Mouse (Mus musculus) embryonic facial prominence, embryonic 13.5 days (tissue): Measurements from ENCODE around the gene Gpc6. TPM values are rescaled to one million over a fixed set of nuclear protein-coding genes. Genes with fewer than 3 reads are reported as not detected.

Experiments
- ATAC-seq: fragments of 200-750 bp; cut with Nextera tagmentation; 2 replicates; pipeline ENCODE4 v1.8.0; 2017; ENCODE audit warnings: low read depth; ENCODE audit not compliant: insufficient number of reproducible peaks, insufficient read depth, low FRiP score, low TSS enrichment
- H3K27ac ChIP-seq: fragments of 300-500 bp; sonication (generic); 2 replicates; pipeline ENCODE4 v1.5.1; 2015; ENCODE audit warnings: moderate library complexity, mild to moderate bottlenecking, inconsistent platforms
- H3K27me3 ChIP-seq: fragments of 300-500 bp; sonication (generic); 2 replicates; pipeline ENCODE4 v1.6.1; 2015; ENCODE audit warnings: mild to moderate bottlenecking, inconsistent platforms
- H3K36me3 ChIP-seq: fragments of 300-500 bp; sonication (generic); 2 replicates; pipeline ENCODE4 v1.6.1; 2015; ENCODE audit warnings: mild to moderate bottlenecking, inconsistent platforms
- H3K4me1 ChIP-seq: fragments of 300-500 bp; sonication (generic); 2 replicates; pipeline ENCODE4 v1.6.1; 2015; ENCODE audit warnings: inconsistent platforms
- H3K4me2 ChIP-seq: fragments of 300-500 bp; sonication (generic); 2 replicates; pipeline ENCODE4 v1.6.1; 2015; ENCODE audit warnings: moderate library complexity, mild to moderate bottlenecking, inconsistent platforms
- H3K4me3 ChIP-seq: fragments of 300-500 bp; sonication (generic); 2 replicates; pipeline ENCODE4 v1.5.1; 2015; ENCODE audit warnings: mild to moderate bottlenecking, inconsistent platforms
- H3K9ac ChIP-seq: fragments of 300-500 bp; sonication (generic); 2 replicates; pipeline ENCODE4 v1.6.1; 2015; ENCODE audit warnings: mild to moderate bottlenecking, inconsistent platforms
- H3K9me3 ChIP-seq: fragments of 300-500 bp; sonication (generic); 2 replicates; pipeline ENCODE4 v1.6.1; 2016; ENCODE audit warnings: inconsistent platforms
- whole genome bisulfite sequencing: fragments of 180-500 bp; shearing (Covaris S2); methylation state at CpG from one replicate; pipeline ENCODE4 v1.1.7; 2015; ENCODE audit warnings: mixed read lengths; 5-methylcytosine and 5-hydroxymethylcytosine counted together
- polyA plus RNA-seq: library from polyadenylated mRNA; unstranded; fragments of >200 nt; fragmentation: Nextera tagmentation; extraction: Ambion mirVana; gene quantifications from 2 replicates; pipeline ENCODE4 v1.2.1, GENCODE M21; 2015

The Gpc6 gene
- polyA plus RNA-seq, 1 experiment from 2014 or later, result 57.7 TPM

DNA sequence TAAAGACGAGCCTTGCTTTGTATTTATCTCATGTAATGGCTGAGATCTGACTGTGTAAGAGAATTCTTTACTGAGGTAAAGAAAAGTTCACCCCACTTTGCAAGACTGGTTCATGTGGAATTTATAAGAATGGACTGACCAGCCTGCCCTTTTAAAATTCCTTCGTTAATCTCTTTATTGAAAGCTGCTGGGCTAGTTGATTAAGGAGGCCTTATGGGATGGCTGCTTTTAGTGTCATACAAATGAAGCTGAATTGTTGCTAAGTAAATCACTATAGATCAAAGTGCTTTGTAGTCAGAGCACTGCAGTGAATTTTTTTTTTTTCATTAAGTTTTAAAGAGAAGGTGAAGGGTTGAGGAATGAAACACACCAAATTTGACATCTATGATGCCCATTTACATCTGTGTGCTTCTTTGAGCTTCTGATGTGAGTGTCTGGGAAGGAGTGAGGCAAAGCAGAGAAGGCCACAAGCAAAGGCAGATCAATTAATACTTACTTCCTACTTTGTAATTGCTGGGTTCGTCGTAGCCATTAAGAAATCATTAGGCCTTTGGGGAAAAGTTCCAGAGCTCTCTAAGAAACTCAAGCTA lies 90.3 kb downstream of the Gpc6 start:
- no peak overlapping the region for H3K4me2 ChIP-seq
- no peak for ATAC-seq
- H3K9me3 ChIP-seq, result no peaks in the 10 kb centered on the region
- H3K9ac ChIP-seq, result no peak overlapping the region
- H3K4me1 ChIP-seq, result peaks cover 11% of the 10 kb centered on the region
- no peaks in the 10 kb centered on the region for H3K27me3 ChIP-seq
- 18% methylated on average over 4 of the region's 4 CpGs for WGBS
- no peak overlapping the region for H3K4me3 ChIP-seq
- H3K36me3 ChIP-seq, result no peaks in the 10 kb centered on the region
- no peak overlapping the region for H3K27ac ChIP-seq

DNA sequence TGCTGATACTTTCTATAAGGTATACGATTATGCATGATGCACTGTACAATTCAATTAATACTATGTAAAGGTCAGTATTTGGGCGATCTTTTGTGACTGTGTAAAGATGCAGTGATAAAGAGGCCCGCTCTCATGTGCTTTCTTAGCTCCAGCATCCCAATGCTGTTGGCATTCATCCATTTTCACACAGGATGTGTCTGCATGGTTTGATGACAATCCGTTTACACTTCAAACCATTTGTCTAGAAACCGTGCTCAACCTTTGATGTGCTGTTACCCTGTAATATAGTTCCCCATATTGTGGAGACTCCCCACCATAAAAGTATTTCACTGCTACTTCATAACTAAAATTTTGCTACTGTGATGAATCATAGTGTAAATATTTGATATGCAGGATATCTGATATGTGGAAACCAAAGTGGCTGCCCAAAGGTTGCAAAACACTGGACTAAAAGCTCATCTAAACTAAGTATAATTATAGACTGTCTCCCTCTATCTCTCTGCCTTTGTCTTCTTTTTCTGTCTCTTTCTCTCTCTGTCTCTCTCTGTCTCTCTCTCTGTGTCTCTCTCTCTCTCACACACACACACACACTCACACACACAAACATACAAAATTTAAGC lies 97.2 kb downstream of the Gpc6 start:
- Histone ChIP-seq H3K27me3 (no peaks in the 10 kb centered on the region), H3K36me3 (no peaks in the 10 kb centered on the region), H3K9me3 (no peaks in the 10 kb centered on the region), H3K4me2 (no peak overlapping the region), H3K9ac (no peak overlapping the region), H3K4me3 (no peak overlapping the region), H3K27ac (no peak overlapping the region), H3K4me1 (peaks cover 11% of the 10 kb centered on the region)
- WGBS, result 78% methylated on average over 5 of the region's 5 CpGs
- no peak for ATAC-seq

DNA sequence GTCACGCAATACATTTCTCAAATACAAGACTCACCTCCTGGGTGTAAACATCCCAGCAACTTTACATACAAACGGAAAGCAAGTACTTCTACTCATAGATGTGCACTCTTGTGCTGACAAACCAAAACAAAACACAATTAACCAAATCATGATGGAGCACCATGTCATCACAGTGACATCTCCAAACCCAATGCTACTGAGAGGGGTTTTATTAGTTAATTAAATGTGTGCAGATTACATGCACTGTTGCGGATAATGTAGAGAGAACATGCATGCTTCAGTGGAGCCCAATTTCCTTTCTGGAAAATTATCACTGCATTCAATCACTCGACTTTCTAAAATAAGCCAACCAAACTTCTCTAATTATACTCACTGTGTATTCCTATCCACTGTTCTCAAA lies 109.0 kb downstream of the Gpc6 start:
- ATAC-seq, result no peak
- no peaks in the 10 kb centered on the region for H3K27me3 ChIP-seq
- H3K27ac ChIP-seq, result no peak overlapping the region
- H3K4me3 ChIP-seq, result no peak overlapping the region
- no peak overlapping the region for H3K4me2 ChIP-seq
- H3K4me1 ChIP-seq, result no peaks in the 10 kb centered on the region
- H3K9ac ChIP-seq, result no peak overlapping the region
- 79% methylated on average over 4 of the region's 4 CpGs for WGBS
- H3K36me3 ChIP-seq, result no peaks in the 10 kb centered on the region
- no peaks in the 10 kb centered on the region for H3K9me3 ChIP-seq

- 75% methylated on average over 5 of the region's 5 CpGs for WGBS
Measured at GRCm38 (mm10) chr14:117041017-117041416, 115.9 kb downstream of the Gpc6 start.

DNA sequence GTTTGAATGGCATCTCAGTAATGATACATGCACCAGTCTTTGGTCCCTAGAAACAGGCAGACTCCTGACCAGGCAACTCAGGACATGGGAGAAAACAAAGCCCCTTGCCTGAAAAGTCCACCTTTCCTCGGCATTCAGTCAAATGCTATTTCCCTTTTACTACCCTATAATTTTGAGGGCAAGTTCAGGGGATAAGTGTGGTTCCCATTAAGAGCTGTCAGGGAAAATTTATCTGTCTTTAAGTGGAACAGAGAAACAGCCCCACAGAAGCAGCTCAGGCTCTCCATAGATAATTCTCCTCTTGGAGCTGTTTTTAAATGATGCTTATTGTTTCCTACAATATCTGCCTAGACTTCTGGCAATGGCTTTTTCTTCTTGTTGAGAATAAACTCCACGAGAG lies 123.8 kb downstream of the Gpc6 start:
- H3K27ac ChIP-seq, result no peak overlapping the region
- no peaks in the 10 kb centered on the region for H3K9me3 ChIP-seq
- no peak overlapping the region for H3K9ac ChIP-seq
- WGBS, result 27% methylated on average over 2 of the region's 2 CpGs
- H3K4me2 ChIP-seq, result no peak overlapping the region
- peaks cover 18% of the 10 kb centered on the region; the same call in 1 of the 2 replicates for H3K4me1 ChIP-seq
- H3K36me3 ChIP-seq, result no peaks in the 10 kb centered on the region
- ATAC-seq, result no peak
- H3K27me3 ChIP-seq, result no peaks in the 10 kb centered on the region
- H3K4me3 ChIP-seq, result no peak overlapping the region

More at GRCm38 (mm10) chr14:117041017-117041416, 115.9 kb downstream of the Gpc6 start:
- no peak overlapping the region for H3K9ac ChIP-seq
- ATAC-seq, result no peak
- H3K9me3 ChIP-seq, result no peaks in the 10 kb centered on the region
- H3K36me3 ChIP-seq, result no peaks in the 10 kb centered on the region
- H3K4me1 ChIP-seq, result no peaks in the 10 kb centered on the region
- no peak overlapping the region for H3K4me2 ChIP-seq
- H3K27me3 ChIP-seq, result no peaks in the 10 kb centered on the region
- no peak overlapping the region for H3K27ac ChIP-seq
- H3K4me3 ChIP-seq, result no peak overlapping the region

DNA sequence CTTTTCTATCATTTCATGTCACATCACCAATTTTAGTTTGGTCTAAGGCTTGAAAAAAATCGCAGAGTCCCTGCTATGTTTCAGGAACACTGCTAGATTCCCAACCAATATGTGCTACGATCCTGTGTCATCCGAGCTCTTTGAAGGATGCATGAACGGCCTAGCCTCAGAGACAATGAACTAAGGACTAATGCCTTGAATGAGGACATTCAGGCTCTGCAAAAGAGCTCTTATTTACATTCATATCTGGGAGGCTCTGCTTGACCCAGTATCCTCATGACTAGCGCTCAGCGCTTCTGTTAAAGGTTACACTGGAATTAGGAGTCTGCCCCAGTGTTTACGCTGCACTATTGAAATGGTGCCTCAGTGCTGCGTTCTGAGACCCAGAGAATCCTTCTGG lies 125.8 kb downstream of the Gpc6 start:
- no peak for ATAC-seq
- Histone ChIP-seq H3K36me3 (no peaks in the 10 kb centered on the region), H3K27ac (no peak overlapping the region), H3K27me3 (no peaks in the 10 kb centered on the region), H3K4me3 (no peak overlapping the region), H3K4me1 (peaks cover 18% of the 10 kb centered on the region; the same call in 1 of the 2 replicates), H3K9me3 (no peaks in the 10 kb centered on the region), H3K4me2 (no peak overlapping the region), H3K9ac (no peak overlapping the region)
- 67% methylated on average over 8 of the region's 8 CpGs for WGBS

- H3K36me3 ChIP-seq, result no peaks in the 10 kb centered on the region
- 77% methylated on average over 6 of the region's 6 CpGs for WGBS
- no peak overlapping the region for H3K4me3 ChIP-seq
- no peak for ATAC-seq
- no peaks in the 10 kb centered on the region for H3K27me3 ChIP-seq
- no peaks in the 10 kb centered on the region for H3K9me3 ChIP-seq
- H3K4me2 ChIP-seq, result no peak overlapping the region
- no peak overlapping the region for H3K27ac ChIP-seq
- no peak overlapping the region for H3K9ac ChIP-seq
- peaks cover 18% of the 10 kb centered on the region; the same call in 1 of the 2 replicates for H3K4me1 ChIP-seq
Measured at GRCm38 (mm10) chr14:117053361-117053760, 128.2 kb downstream of the Gpc6 start.

GRCm38 (mm10) chr14:117055134-117055533 lies 130.0 kb downstream of the Gpc6 start:
- ATAC-seq, result no peak
- H3K36me3 ChIP-seq, result no peaks in the 10 kb centered on the region
- no peak overlapping the region for H3K27ac ChIP-seq
- H3K9me3 ChIP-seq, result no peaks in the 10 kb centered on the region
- H3K27me3 ChIP-seq, result no peaks in the 10 kb centered on the region
- H3K4me2 ChIP-seq, result no peak overlapping the region
- H3K9ac ChIP-seq, result no peak overlapping the region
- H3K4me1 ChIP-seq, result peaks cover 5% of the 10 kb centered on the region; the same call in 1 of the 2 replicates
- no peak overlapping the region for H3K4me3 ChIP-seq
- WGBS, result 39% methylated on average over 2 of the region's 2 CpGs

DNA sequence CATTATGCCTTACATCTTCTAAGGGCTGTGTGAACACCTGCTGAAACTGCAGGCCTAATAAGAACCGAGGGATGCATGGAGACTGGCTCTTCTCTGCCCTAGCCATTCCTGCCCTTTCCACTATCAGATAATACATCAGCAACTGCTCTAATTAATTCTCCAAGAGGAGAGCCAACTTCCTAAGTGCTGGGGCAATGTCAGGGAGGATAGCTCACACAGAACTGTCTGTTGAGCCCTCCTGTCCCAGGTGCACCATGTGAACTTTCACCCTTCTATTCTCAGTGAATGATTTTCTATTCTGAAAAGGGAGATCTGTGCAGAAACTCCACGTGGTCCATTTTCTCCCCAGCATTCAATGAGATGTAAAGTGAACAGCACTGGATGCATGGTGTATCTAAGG lies 136.0 kb downstream of the Gpc6 start:
- H3K36me3 ChIP-seq, result no peaks in the 10 kb centered on the region
- no peaks in the 10 kb centered on the region for H3K4me1 ChIP-seq
- ATAC-seq, result no peak
- H3K9ac ChIP-seq, result no peak overlapping the region
- no peak overlapping the region for H3K4me3 ChIP-seq
- H3K27me3 ChIP-seq, result no peaks in the 10 kb centered on the region
- no peak overlapping the region for H3K27ac ChIP-seq
- H3K4me2 ChIP-seq, result no peak overlapping the region
- no peaks in the 10 kb centered on the region for H3K9me3 ChIP-seq
- 60% methylated on average over 2 of the region's 2 CpGs for WGBS

GRCm38 (mm10) chr14:117061527-117061926 lies 136.4 kb downstream of the Gpc6 start:
- Histone ChIP-seq H3K4me2 (no peak overlapping the region), H3K4me3 (no peak overlapping the region), H3K27ac (no peak overlapping the region), H3K9ac (no peak overlapping the region), H3K27me3 (no peaks in the 10 kb centered on the region), H3K36me3 (no peaks in the 10 kb centered on the region), H3K4me1 (no peaks in the 10 kb centered on the region), H3K9me3 (no peaks in the 10 kb centered on the region)
- 80% methylated on average over 2 of the region's 2 CpGs for WGBS
- no peak for ATAC-seq

- no peaks in the 10 kb centered on the region for H3K36me3 ChIP-seq
Measured at GRCm38 (mm10) chr14:117068179-117068578, 143.1 kb downstream of the Gpc6 start.

GRCm38 (mm10) chr14:117070470-117071085 lies 145.5 kb downstream of the Gpc6 start:
- ATAC-seq, result no peak
- Histone ChIP-seq H3K4me1 (no peaks in the 10 kb centered on the region), H3K27me3 (no peaks in the 10 kb centered on the region), H3K36me3 (no peaks in the 10 kb centered on the region), H3K4me2 (no peak overlapping the region), H3K9ac (no peak overlapping the region), H3K4me3 (no peak overlapping the region), H3K27ac (no peak overlapping the region), H3K9me3 (no peaks in the 10 kb centered on the region)
- 85% methylated on average over 4 of the region's 4 CpGs for WGBS

More at GRCm38 (mm10) chr14:117068179-117068578, 143.1 kb downstream of the Gpc6 start:
- Histone ChIP-seq H3K9ac (no peak overlapping the region), H3K4me3 (no peak overlapping the region), H3K4me2 (no peak overlapping the region), H3K27ac (no peak overlapping the region), H3K9me3 (no peaks in the 10 kb centered on the region), H3K27me3 (no peaks in the 10 kb centered on the region), H3K4me1 (no peaks in the 10 kb centered on the region)
- 75% methylated on average over 5 of the region's 5 CpGs for WGBS
- no peak for ATAC-seq
